Mouse (Mus musculus) C2C12 (cell line): ENCODE data around the gene Lamb3. TPM values are rescaled to one million over a fixed set of nuclear protein-coding genes. Genes with fewer than 3 reads are reported as not detected.
"Not testable (repeated sequence)": the region's sequence is repeated elsewhere in the genome, so short reads cannot be mapped to it uniquely, and the experiment has no call there.

Experiments used
- H3K27me3 ChIP-seq: one replicate; pipeline ENCODE4 v1.6.1; 2011; ENCODE audit not compliant: control insufficient read depth, insufficient read depth, insufficient read length
- H3K36me3 ChIP-seq: one replicate; pipeline ENCODE4 v1.6.1; 2011; ENCODE audit not compliant: control insufficient read depth, insufficient read depth
- H3K4me3 ChIP-seq: one replicate; pipeline ENCODE4 v1.5.1; 2011; ENCODE audit warnings: mild to moderate bottlenecking, control low read depth; ENCODE audit not compliant: poor library complexity, insufficient read depth, severe bottlenecking
- H3K79me2 ChIP-seq: one replicate; pipeline ENCODE4 v1.6.1; 2011; ENCODE audit not compliant: control insufficient read depth, insufficient read depth
- H3K79me3 ChIP-seq: one replicate; pipeline ENCODE4 v1.6.1; 2011; ENCODE audit warnings: low read depth, control low read depth
- H3ac ChIP-seq: one replicate; pipeline ENCODE3; 2011; ENCODE audit warnings: low read depth; ENCODE audit not compliant: control insufficient read depth, insufficient read length
- CEBPB ChIP-seq: IDR thresholded peaks from one replicate; pipeline ENCODE4 v1.6.1; 2011; ENCODE audit warnings: low read depth, mild to moderate bottlenecking, control low read depth, moderate library complexity
- CTCF ChIP-seq: IDR thresholded peaks from one replicate; pipeline ENCODE4 v1.5.1; 2011; ENCODE audit not compliant: control insufficient read depth, insufficient read depth, insufficient read length
- FOSL1 ChIP-seq: IDR thresholded peaks from one replicate; pipeline ENCODE4 v1.8.0; 2011; ENCODE audit warnings: mild to moderate bottlenecking, low read length; ENCODE audit not compliant: poor library complexity, insufficient read depth, severe bottlenecking
- MAX ChIP-seq: IDR thresholded peaks from one replicate; pipeline ENCODE4 v1.6.1; 2011; ENCODE audit warnings: mild to moderate bottlenecking, control low read depth
- MYOD1 ChIP-seq: IDR thresholded peaks from one replicate; pipeline ENCODE4 v1.6.1; 2011; ENCODE audit warnings: low read depth; ENCODE audit not compliant: control insufficient read depth, insufficient read length
- MYOG ChIP-seq: IDR thresholded peaks from one replicate; pipeline ENCODE4 v1.6.1; 2011; ENCODE audit not compliant: control insufficient read depth, insufficient read length; ENCODE audit errors: extremely low read depth
- USF1 ChIP-seq: IDR thresholded peaks from one replicate; pipeline ENCODE4 v1.6.1; 2011; ENCODE audit warnings: low read depth, mild to moderate bottlenecking, control low read depth, moderate library complexity
- polyA plus RNA-seq: library from polyadenylated mRNA; unstranded; fragments of >200 nt; fragmentation: generic; extraction: Trizol; gene quantifications from one replicate; pipeline ENCODE4 v1.2.1, GENCODE M21; 2012; ENCODE audit warnings: missing spikeins

The Lamb3 gene
- polyA plus RNA-seq, 1 experiment: 5.3 TPM

DNA sequence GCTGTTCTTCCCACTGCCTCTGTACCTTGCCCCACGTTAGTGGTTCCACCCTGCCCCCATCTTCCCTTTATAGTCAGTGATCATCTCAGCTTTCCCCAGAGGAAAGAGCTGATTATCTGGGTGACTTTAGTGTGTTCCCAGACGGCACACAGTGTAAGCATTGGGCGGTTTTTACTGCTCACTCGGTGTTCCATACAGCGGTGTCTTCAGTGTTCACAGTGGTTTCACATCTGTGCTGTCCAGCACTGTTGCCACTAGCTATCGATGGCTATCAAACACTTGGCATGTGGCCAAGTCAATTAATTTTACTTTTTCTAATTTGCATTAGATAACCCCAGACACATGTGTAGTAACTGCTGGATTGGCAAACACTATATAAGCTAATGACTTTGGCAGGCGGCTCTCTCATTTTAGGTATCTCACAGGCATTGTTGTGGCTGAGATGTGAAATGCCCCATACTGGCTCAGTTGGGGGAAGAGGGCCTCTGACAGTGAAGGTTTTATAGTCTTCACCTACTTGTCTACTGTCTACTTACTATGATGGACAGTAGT is 76.8 kb downstream of the Lamb3 start:
- H3ac ChIP-seq: no peak overlapping the region
- no peaks in the 10 kb centered on the region for H3K27me3 ChIP-seq
- H3K36me3 ChIP-seq: no peaks in the 10 kb centered on the region
- H3K79me3 ChIP-seq: no peaks in the 10 kb centered on the region
- no peaks in the 10 kb centered on the region for H3K79me2 ChIP-seq
- H3K4me3 ChIP-seq: no peak overlapping the region
- TF ChIP-seq FOSL1 (no peak), MAX (no peak)

DNA sequence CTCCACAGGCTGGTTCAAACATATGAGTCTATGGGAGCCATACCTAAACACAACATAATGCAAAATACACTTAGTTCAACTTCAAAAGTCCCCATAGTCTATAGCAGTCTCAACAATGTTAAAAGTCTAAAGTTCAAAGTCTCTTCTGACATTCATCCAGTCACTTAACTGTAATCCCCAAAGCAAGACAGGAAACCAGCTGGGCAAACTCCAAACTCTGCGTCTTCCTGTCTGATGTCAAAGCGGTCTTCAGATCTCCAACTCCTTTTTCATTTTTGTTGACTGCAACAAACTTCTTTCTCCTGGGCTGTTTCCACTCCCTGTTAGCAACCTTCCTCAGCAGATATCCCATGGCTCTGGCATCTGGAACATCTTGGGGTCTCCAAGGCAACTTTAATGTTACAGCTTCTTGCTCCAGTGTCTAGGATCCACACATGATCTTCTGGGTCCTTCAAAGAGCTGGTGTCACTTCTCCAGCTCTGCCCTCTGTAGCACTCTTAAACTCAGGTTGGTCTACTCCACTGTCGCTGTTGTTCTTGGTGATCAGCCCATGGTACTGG is 78.3 kb downstream of the Lamb3 start:
- not testable (repeated sequence) for H3K4me3 ChIP-seq, H3K79me3 ChIP-seq, H3K36me3 ChIP-seq, H3K27me3 ChIP-seq, H3ac ChIP-seq, H3K79me2 ChIP-seq

DNA sequence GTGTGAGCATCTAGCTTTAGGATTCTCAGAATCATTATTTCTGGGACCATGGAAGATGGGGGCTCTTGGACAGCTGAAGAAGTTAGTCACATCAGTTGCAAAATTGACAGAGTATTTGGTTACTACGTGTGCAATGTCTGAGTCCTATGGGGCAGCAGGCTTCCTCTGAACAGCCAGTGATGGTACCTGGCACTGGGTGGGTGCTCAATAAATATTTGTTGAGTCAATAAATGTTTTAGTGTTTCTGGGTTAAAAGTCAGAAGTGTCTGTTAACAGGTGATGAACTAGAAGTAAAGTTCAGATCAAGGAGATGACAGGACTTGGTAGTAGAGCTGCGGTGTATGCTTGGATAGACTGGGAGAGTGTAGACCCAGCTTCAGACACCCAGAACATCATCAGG is 80.1 kb downstream of the Lamb3 start:
- H3K27me3 ChIP-seq: no peaks in the 10 kb centered on the region
- H3K79me2 ChIP-seq: no peaks in the 10 kb centered on the region
- TF ChIP-seq MYOD1 (no peak), MAX (no peak), USF1 (no peak), FOSL1 (no peak), CEBPB (no peak), CTCF (no peak), MYOG (no peak)
- H3ac ChIP-seq: no peak overlapping the region
- no peaks in the 10 kb centered on the region for H3K36me3 ChIP-seq
- no peaks in the 10 kb centered on the region for H3K79me3 ChIP-seq
- H3K4me3 ChIP-seq: no peak overlapping the region

DNA sequence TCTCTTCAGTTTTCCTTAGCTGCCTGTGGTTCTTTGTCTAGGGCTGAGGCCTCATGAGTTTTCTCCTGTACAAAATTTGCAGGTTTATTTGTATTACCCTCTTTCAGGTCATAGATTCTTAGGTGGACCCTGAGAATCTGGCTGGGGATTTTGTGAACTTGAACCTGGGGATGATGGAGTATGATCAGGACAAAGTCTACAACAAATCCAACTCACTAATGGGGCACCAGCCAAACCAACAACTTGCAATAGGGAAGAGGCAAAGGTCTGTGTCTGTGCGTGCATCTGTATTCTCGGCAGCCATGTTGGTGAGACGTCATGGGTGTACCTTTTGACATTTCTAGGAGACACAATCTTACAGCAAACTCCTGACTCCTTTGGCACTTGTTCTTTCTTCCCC is 81.6 kb downstream of the Lamb3 start:
- TF ChIP-seq MYOD1: no peak
- TF ChIP-seq MAX: no peak
- no peak for TF ChIP-seq CEBPB
- no peak for TF ChIP-seq MYOG
- Histone ChIP-seq H3K79me3 (no peaks in the 10 kb centered on the region), H3K79me2 (no peaks in the 10 kb centered on the region), H3K4me3 (no peak overlapping the region), H3K36me3 (no peaks in the 10 kb centered on the region), H3ac (no peak overlapping the region), H3K27me3 (no peaks in the 10 kb centered on the region)

DNA sequence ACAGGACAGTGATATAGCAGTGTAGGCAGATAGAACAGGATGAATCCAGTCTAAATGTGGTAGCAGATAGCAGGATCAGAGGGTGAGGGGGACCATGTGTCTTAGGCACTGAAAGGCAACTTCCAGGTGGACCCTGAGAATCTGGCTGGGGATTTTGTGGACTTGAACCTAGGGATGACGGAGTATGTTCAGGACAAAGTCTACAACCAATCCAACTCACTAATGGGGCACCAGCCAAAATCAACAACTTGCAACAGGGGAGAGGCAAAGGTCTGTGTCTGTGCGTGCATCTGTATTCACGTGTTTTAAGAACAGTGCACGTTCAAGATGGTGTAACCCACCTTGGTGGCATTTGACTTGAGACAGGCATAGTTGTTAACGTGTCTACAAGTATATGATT is 82.4 kb downstream of the Lamb3 start:
- no peak for TF ChIP-seq CTCF
- no peak for TF ChIP-seq MYOD1
- no peak for TF ChIP-seq MYOG
- no peak for TF ChIP-seq MAX
- TF ChIP-seq CEBPB: no peak
- TF ChIP-seq FOSL1: no peak
- Histone ChIP-seq H3K27me3 (no peaks in the 10 kb centered on the region), H3ac (no peak overlapping the region), H3K79me2 (no peaks in the 10 kb centered on the region), H3K36me3 (no peaks in the 10 kb centered on the region), H3K79me3 (no peaks in the 10 kb centered on the region), H3K4me3 (no peak overlapping the region)

DNA sequence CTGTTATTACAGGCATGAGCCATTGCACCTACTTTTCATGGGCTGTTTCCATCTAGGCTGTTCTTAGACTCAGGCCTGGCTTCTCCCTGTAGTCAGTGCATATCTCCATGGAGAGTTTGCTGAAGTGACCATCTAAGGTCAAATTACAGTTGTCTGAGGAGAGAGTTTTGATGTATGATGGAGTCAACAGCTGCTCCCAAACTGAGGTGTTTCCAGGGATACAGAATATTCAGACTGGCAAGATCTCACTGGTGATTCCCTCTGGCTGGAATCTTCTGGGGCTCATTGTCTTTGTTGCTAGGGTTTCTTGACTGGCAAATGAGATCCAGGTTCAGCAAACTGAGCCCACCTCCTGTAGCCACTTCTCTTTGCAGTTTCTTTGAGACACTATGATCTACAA is 83.2 kb downstream of the Lamb3 start:
- Histone ChIP-seq H3K36me3 (no peaks in the 10 kb centered on the region), H3K79me3 (no peaks in the 10 kb centered on the region), H3K79me2 (no peaks in the 10 kb centered on the region), H3ac (no peak overlapping the region), H3K27me3 (no peaks in the 10 kb centered on the region), H3K4me3 (no peak overlapping the region)
- no peak for TF ChIP-seq CTCF
- TF ChIP-seq MAX: no peak
- TF ChIP-seq CEBPB: no peak
- peak; percentile 56 for TF ChIP-seq MYOD1
